Mouse (Mus musculus) ovary, adult 10 weeks (tissue): ENCODE results near the gene Lrrc52. TPM values are rescaled to one million over a fixed set of nuclear protein-coding genes. Genes with fewer than 3 reads are reported as not detected.

Experiments used
- polyA plus RNA-seq: library from polyadenylated mRNA; stranded (reverse); fragments of 350-450 nt; fragmentation: Illumina TruSeq; extraction: RNeasy Lipid Tissue Mini Kit (QIAGEN cat#74804); gene quantifications from one replicate; pipeline ENCODE4 v1.2.3, GENCODE M21; 2014

Lrrc52 gene
- polyA plus RNA-seq, result not detected

GRCm38 (mm10) chr1:167466765-167467426, at the start of gene Lrrc52:
Gene Lrrc52, minus strand, starts transcription at chr1:167466780.

Other genes with a start within 250 kb of the Lrrc52 start
- 30.2 TPM for gene Uck2, start 181.5 kb downstream of the Lrrc52 start, polyA plus RNA-seq
- 431 TPM for gene Tmco1, start 158.4 kb downstream of the Lrrc52 start, polyA plus RNA-seq
- 91.2 TPM for gene Aldh9a1, start 116.8 kb downstream of the Lrrc52 start, polyA plus RNA-seq
- gene Mgst3, start 72.9 kb downstream of the Lrrc52 start, polyA plus RNA-seq, result not detected
- not detected for gene Rxrg, start 131.6 kb upstream of the Lrrc52 start, polyA plus RNA-seq
- not detected for gene Lmx1a, start 222.5 kb upstream of the Lrrc52 start, polyA plus RNA-seq